Mouse (Mus musculus): ENCODE results near the gene Pbld1. TPM values are rescaled to one million over a fixed set of nuclear protein-coding genes. Genes with fewer than 3 reads are reported as not detected.
A peak's percentile ranks its signal among the peaks of the same experiment; 100 is the strongest.

Pbld1 gene
- total and polyA plus RNA-seq, 2 experiments = 166 to 226 TPM

DNA sequence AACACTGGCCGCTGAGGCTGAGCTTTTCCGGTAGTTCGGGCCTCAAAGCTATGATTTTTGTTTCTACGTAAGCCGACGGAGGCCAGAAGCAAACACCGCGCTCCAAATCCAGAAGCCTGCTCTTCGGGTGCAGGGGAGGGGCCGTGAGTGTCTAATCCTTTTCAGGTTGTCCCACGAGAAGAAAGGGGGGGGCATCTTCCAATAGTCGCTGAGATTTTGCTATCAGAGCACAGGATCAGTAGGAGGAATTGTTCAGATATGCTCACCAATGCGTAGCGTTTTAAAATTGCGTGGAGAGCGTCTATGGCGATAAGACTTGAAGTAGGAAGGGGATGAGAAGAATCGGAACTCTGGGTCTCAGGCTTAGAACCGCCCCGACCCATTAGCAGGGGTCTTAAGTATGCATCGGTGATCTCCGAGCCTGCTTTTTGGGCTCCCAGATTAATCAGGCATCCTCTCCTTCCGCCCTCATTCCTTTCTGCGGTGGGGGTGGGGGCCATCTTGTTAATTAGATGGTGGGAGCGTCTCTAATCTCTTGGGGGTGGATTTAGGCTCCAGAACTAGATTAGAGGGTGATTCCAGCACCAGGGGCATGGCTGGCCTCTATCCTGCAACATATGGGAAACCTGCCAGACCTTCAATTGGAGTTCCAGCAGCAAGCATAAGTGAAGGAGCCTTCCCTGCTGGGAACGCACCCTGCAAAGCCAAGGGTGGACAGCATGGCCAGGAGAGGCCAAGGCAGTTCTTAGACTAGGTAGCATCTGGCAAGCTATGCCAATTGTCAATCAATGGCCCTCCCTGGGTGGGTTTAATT is 30.0 kb downstream of the Pbld1 start:
- Histone ChIP-seq H3K4me3 (ENCODE audit: insufficient read depth, low read depth, low read length) (no peak overlapping the region), H3K4me1 (ENCODE audit: control insufficient read depth, insufficient read depth, low read length) (no peaks in the 10 kb centered on the region), H3K27me3 (ENCODE audit: control insufficient read depth, insufficient read depth, low read length) (no peaks in the 10 kb centered on the region), H3K36me3 (ENCODE audit: control insufficient read depth, insufficient read depth, low read length) (no peaks in the 10 kb centered on the region), H3K27ac (replicated peaks; ENCODE audit: insufficient read depth, low read depth, low read length) (no peak overlapping the region), H3K79me2 (ENCODE audit: control insufficient read depth, insufficient read depth, low read length) (no peaks in the 10 kb centered on the region), H3K9ac (ENCODE audit: low read depth, low read length) (no peak overlapping the region)
- 34% methylated on average over 26 of the region's 26 CpGs for WGBS
- no peak for DNase-seq (ENCODE audit: extremely low read depth, low read depth, low spot score)
- TF ChIP-seq POLR2A (IDR thresholded peaks at IDR 0.05; ENCODE audit: extremely low read depth, insufficient read depth, low read length) = no peak
- no peak for TF ChIP-seq CTCF (IDR thresholded peaks at IDR 0.05; ENCODE audit: low read depth, low read length)

- no peak overlapping the region for H3K27ac ChIP-seq (replicated peaks; ENCODE audit: insufficient read depth, low read depth, low read length)
- H3K36me3 ChIP-seq (ENCODE audit: control insufficient read depth, insufficient read depth, low read length) = no peaks in the 10 kb centered on the region
- TF ChIP-seq POLR2A (IDR thresholded peaks at IDR 0.05; ENCODE audit: extremely low read depth, insufficient read depth, low read length) = no peak
- no peak for TF ChIP-seq CTCF (IDR thresholded peaks at IDR 0.05; ENCODE audit: low read depth, low read length)
- H3K9ac ChIP-seq (ENCODE audit: low read depth, low read length) = no peak overlapping the region
- 21% methylated on average over 7 of the region's 7 CpGs for WGBS
- no peaks in the 10 kb centered on the region for H3K27me3 ChIP-seq (ENCODE audit: control insufficient read depth, insufficient read depth, low read length)
- H3K4me3 ChIP-seq (ENCODE audit: insufficient read depth, low read depth, low read length) = no peak overlapping the region
- no peaks in the 10 kb centered on the region for H3K4me1 ChIP-seq (ENCODE audit: control insufficient read depth, insufficient read depth, low read length)
- peak; percentile 65 for DNase-seq (ENCODE audit: extremely low read depth, low read depth, low spot score)
- no peaks in the 10 kb centered on the region for H3K79me2 ChIP-seq (ENCODE audit: control insufficient read depth, insufficient read depth, low read length)
Observed at GRCm38 (mm10) chr10:63091915-63092314, 32.0 kb downstream of the Pbld1 start.

- no peak for DNase-seq (ENCODE audit: extremely low read depth, low read depth, low spot score)
- H3K27me3 ChIP-seq (ENCODE audit: control insufficient read depth, insufficient read depth, low read length) = no peaks in the 10 kb centered on the region
- H3K9ac ChIP-seq (ENCODE audit: low read depth, low read length) = no peak overlapping the region
- no peak overlapping the region for H3K4me3 ChIP-seq (ENCODE audit: insufficient read depth, low read depth, low read length)
- no peaks in the 10 kb centered on the region for H3K36me3 ChIP-seq (ENCODE audit: control insufficient read depth, insufficient read depth, low read length)
- no peak overlapping the region for H3K27ac ChIP-seq (replicated peaks; ENCODE audit: insufficient read depth, low read depth, low read length)
- no peaks in the 10 kb centered on the region for H3K79me2 ChIP-seq (ENCODE audit: control insufficient read depth, insufficient read depth, low read length)
- WGBS = 81% methylated on average over 10 of the region's 10 CpGs
- no peaks in the 10 kb centered on the region for H3K4me1 ChIP-seq (ENCODE audit: control insufficient read depth, insufficient read depth, low read length)
- TF ChIP-seq POLR2A (IDR thresholded peaks at IDR 0.05; ENCODE audit: extremely low read depth, insufficient read depth, low read length) (no peak), CTCF (IDR thresholded peaks at IDR 0.05; ENCODE audit: low read depth, low read length) (no peak)
Observed at GRCm38 (mm10) chr10:63092616-63093550, 32.9 kb downstream of the Pbld1 start.

GRCm38 (mm10) chr10:63096757-63097156 is 36.8 kb downstream of the Pbld1 start:
- DNase-seq (ENCODE audit: extremely low read depth, low read depth, low spot score) = no peak
- WGBS = 84% methylated on average over 2 of the region's 2 CpGs
- H3K27me3 ChIP-seq (ENCODE audit: control insufficient read depth, insufficient read depth, low read length) = peaks cover 12% of the 10 kb centered on the region
- no peaks in the 10 kb centered on the region for H3K36me3 ChIP-seq (ENCODE audit: control insufficient read depth, insufficient read depth, low read length)
- H3K79me2 ChIP-seq (ENCODE audit: control insufficient read depth, insufficient read depth, low read length) = no peaks in the 10 kb centered on the region
- TF ChIP-seq POLR2A (IDR thresholded peaks at IDR 0.05; ENCODE audit: extremely low read depth, insufficient read depth, low read length) (no peak), CTCF (IDR thresholded peaks at IDR 0.05; ENCODE audit: low read depth, low read length) (no peak)
- H3K4me3 ChIP-seq (ENCODE audit: insufficient read depth, low read depth, low read length) = no peak overlapping the region
- H3K4me1 ChIP-seq (ENCODE audit: control insufficient read depth, insufficient read depth, low read length) = 0 out of 2 replicates have a peak, but pooled peaks cover 3% of the 10 kb centered on the region
- H3K27ac ChIP-seq (replicated peaks; ENCODE audit: insufficient read depth, low read depth, low read length) = no peak overlapping the region
- H3K9ac ChIP-seq (ENCODE audit: low read depth, low read length) = no peak overlapping the region

GRCm38 (mm10) chr10:63098191-63098590 is 38.2 kb downstream of the Pbld1 start:
- H3K79me2 ChIP-seq (ENCODE audit: control insufficient read depth, insufficient read depth, low read length) = no peaks in the 10 kb centered on the region
- H3K9ac ChIP-seq (ENCODE audit: low read depth, low read length) = no peak overlapping the region
- no peak overlapping the region for H3K4me3 ChIP-seq (ENCODE audit: insufficient read depth, low read depth, low read length)
- WGBS = 76% methylated on average over 12 of the region's 12 CpGs
- no peak overlapping the region for H3K27ac ChIP-seq (replicated peaks; ENCODE audit: insufficient read depth, low read depth, low read length)
- peaks cover 15% of the 10 kb centered on the region for H3K27me3 ChIP-seq (ENCODE audit: control insufficient read depth, insufficient read depth, low read length)
- no peaks in the 10 kb centered on the region for H3K36me3 ChIP-seq (ENCODE audit: control insufficient read depth, insufficient read depth, low read length)
- H3K4me1 ChIP-seq (ENCODE audit: control insufficient read depth, insufficient read depth, low read length) = 0 out of 2 replicates have a peak, but pooled peaks cover 3% of the 10 kb centered on the region
- no peak for DNase-seq (ENCODE audit: extremely low read depth, low read depth, low spot score)
- TF ChIP-seq POLR2A (IDR thresholded peaks at IDR 0.05; ENCODE audit: extremely low read depth, insufficient read depth, low read length) (no peak), CTCF (IDR thresholded peaks at IDR 0.05; ENCODE audit: low read depth, low read length) (no peak)
